Mouse (Mus musculus): Measurements from ENCODE around the gene Unc13a.

- no peak for TF ChIP-seq CTCF (IDR thresholded peaks at IDR 0.05; ENCODE audit: low read depth, low read length)
- TF ChIP-seq GATA2 (IDR thresholded peaks at IDR 0.05; ENCODE audit: borderline replicate concordance, low read depth, low read length): no peak
- no peak for TF ChIP-seq GATA1 (IDR thresholded peaks at IDR 0.05; ENCODE audit: borderline replicate concordance, low read length)
- TF ChIP-seq TAL1 (conservative IDR thresholded peaks at IDR 0.05; ENCODE audit: low read depth, low read length): no peak
- no peak for TF ChIP-seq POLR2AphosphoS5 (IDR thresholded peaks at IDR 0.05; ENCODE audit: insufficient replicate concordance, low read depth, low read length)
Measured at GRCm38 (mm10) chr8:71670621-71671548, 672 bp downstream of the Unc13a start.
